Mouse (Mus musculus) E14TG2a.4 (cell line): Measurements from ENCODE around the gene Med12l.

ENCODE experiments used
- H3K27me3 ChIP-seq: 2 replicates; pipeline ENCODE4 v1.6.1; 2014; ENCODE audit warnings: low read length, control low read depth; ENCODE audit not compliant: insufficient read depth
- H3K36me3 ChIP-seq: 2 replicates; pipeline ENCODE4 v1.6.1; 2014; ENCODE audit warnings: low read length, control low read depth; ENCODE audit not compliant: insufficient read depth
- H3K4me1 ChIP-seq: replicated peaks from 2 replicates; pipeline ENCODE4 v1.6.1; 2014; ENCODE audit warnings: low read depth, low read length, control low read depth
- H3K4me3 ChIP-seq: replicated peaks from 2 replicates; pipeline ENCODE4 v1.5.1; 2014; ENCODE audit warnings: mild to moderate bottlenecking, low read length
- H3K9me3 ChIP-seq: 2 replicates; pipeline ENCODE4 v1.6.1; 2014; ENCODE audit warnings: low read length, control low read depth
- CTCF ChIP-seq: conservative IDR thresholded peaks from 2 replicates; pipeline ENCODE4 v1.5.1; 2014; ENCODE audit warnings: low read length
- NANOG ChIP-seq: IDR thresholded peaks from 2 replicates; pipeline ENCODE4 v1.6.1; 2014; ENCODE audit warnings: borderline replicate concordance, low read length, mixed read lengths
- POU5F1 ChIP-seq: IDR thresholded peaks from 2 replicates; pipeline ENCODE4 v1.6.1; 2014; ENCODE audit warnings: low read length, borderline replicate concordance

The Med12l gene

GRCm38 (mm10) chr3:59321278-59321876, 315.8 kb downstream of the Med12l start:
- H3K27me3 ChIP-seq: no peaks in the 10 kb centered on the region
- H3K4me3 ChIP-seq: no peak overlapping the region
- peaks cover 10% of the 10 kb centered on the region for H3K9me3 ChIP-seq
- H3K36me3 ChIP-seq: peaks cover 5% of the 10 kb centered on the region; the same call in 1 of the 2 replicates
- H3K4me1 ChIP-seq: no peaks in the 10 kb centered on the region
- no peak for TF ChIP-seq POU5F1
- TF ChIP-seq NANOG: no peak
- TF ChIP-seq CTCF: peak; percentile 60

DNA sequence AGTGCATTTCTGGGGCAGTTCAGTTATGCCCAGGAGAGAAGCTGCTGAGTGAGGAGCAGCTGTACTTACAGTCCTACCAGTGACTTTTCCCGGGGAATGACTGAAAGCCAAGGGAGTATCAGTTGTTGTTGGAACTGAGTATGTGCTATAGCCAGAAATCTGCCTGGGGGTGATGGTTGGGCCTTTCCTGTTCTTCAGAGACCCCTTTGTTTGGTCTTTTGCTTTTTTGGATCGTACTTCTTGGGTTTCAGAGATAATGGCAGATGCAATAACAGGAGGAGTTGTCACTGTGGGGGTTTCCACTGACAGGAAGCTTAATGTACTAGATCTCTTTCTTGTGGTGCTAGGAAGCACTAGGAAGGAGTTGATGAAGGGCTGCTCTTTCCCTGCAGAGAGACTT, 322.9 kb downstream of the Med12l start:
- Histone ChIP-seq H3K27me3 (no peaks in the 10 kb centered on the region), H3K4me3 (no peak overlapping the region), H3K9me3 (no peaks in the 10 kb centered on the region), H3K36me3 (no peaks in the 10 kb centered on the region), H3K4me1 (peaks cover 14% of the 10 kb centered on the region)
- TF ChIP-seq NANOG: no peak
- no peak for TF ChIP-seq CTCF
- TF ChIP-seq POU5F1: no peak

DNA sequence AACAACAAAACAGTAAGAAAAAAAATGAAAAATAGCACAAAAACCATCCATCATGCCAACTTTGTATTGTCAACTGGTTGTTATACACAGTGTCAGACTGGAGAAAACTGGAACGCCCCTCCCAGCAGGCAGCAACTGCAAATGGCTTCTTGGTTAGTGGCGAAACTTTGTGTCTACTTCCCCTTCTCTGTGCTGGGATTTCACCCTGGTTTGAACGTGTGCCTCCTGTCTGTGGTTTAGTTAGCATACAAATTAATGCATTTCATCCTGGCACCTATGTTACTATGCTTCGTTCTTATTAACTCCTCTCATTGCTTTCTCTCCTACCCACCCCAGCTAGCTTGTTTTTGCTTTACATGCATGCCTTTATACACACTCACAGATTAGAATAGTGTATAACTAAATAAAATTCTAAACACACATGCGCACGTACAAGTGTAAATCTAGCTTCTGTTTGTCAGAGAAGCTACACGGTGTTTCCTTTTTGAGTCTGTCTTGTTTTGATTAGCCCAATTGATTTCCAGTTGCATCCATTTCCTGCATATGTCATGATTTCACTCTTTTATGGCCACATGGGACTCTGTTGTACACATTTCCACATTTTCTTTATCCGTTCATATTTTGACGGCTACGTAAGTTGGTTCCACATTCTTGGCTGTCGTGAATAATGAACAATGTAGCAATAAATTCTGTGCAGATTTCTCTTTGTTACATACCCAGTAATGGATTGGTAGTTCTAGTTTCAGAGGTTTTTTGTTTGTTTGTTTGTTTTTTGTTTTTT, 336.2 kb downstream of the Med12l start:
- H3K36me3 ChIP-seq: no peaks in the 10 kb centered on the region
- H3K27me3 ChIP-seq: no peaks in the 10 kb centered on the region
- H3K9me3 ChIP-seq: no peaks in the 10 kb centered on the region
- H3K4me3 ChIP-seq: no peak overlapping the region
- TF ChIP-seq CTCF: no peak
- no peak for TF ChIP-seq NANOG
- TF ChIP-seq POU5F1: no peak
- H3K4me1 ChIP-seq: peaks cover 11% of the 10 kb centered on the region

GRCm38 (mm10) chr3:59343026-59343425, 337.4 kb downstream of the Med12l start:
- no peaks in the 10 kb centered on the region for H3K27me3 ChIP-seq
- peaks cover 11% of the 10 kb centered on the region for H3K4me1 ChIP-seq
- H3K9me3 ChIP-seq: no peaks in the 10 kb centered on the region
- H3K36me3 ChIP-seq: no peaks in the 10 kb centered on the region
- TF ChIP-seq NANOG: no peak
- no peak for TF ChIP-seq CTCF
- TF ChIP-seq POU5F1: no peak
- H3K4me3 ChIP-seq: no peak overlapping the region

DNA sequence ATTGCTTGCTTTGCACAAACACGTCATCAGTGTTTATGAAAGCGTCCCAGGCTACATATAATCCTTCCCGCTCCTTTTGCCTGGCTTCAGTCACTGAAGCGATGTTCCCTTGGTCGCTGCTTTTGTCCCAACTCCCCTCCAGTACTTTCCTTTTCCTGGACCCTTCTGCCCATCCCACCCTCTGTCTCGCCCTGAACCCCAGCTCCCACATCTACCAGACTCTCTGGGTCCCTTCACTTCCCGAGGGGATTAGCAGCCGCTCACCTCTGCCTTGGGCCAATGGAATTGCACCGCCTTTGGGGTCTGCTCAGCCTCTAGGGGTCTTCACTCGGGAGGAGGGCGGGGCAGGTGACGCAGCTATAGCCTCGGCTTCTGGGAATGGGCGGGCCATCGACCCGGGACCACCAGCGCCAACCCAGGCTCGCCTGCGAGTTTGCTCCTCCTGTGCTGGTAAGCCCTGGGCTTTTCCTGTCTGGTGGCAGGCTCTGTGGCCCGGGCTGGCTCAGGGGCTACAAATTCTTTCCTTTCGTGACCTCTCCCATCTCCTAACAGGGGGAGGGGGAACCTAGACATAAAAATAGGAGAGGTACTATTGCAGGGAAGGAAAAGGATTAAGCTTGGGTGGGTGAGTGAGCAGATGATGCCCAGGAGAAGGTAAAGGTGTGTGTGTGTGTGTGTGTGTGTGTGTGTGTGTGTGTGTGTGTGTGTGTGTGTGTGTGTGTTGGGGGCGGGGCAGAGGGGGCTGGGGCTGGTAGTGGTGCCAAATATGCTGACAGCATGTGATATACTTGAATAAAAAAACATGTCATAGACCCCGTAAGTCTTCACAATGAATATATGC, 338.7 kb downstream of the Med12l start, which contains the start of gene Igsf10:
TSS of gene Igsf10 (minus strand) at position 330 of the 841 bp plus-strand sequence.
- peak within 1 kb of the TSS; percentile 78 for H3K4me3 ChIP-seq
- no peaks in the 10 kb centered on the region for H3K36me3 ChIP-seq
- TF ChIP-seq POU5F1 (no peak), CTCF (no peak), NANOG (no peak)
- peaks cover 11% of the 10 kb centered on the region for H3K4me1 ChIP-seq
- H3K9me3 ChIP-seq: no peaks in the 10 kb centered on the region
- no peaks in the 10 kb centered on the region for H3K27me3 ChIP-seq

DNA sequence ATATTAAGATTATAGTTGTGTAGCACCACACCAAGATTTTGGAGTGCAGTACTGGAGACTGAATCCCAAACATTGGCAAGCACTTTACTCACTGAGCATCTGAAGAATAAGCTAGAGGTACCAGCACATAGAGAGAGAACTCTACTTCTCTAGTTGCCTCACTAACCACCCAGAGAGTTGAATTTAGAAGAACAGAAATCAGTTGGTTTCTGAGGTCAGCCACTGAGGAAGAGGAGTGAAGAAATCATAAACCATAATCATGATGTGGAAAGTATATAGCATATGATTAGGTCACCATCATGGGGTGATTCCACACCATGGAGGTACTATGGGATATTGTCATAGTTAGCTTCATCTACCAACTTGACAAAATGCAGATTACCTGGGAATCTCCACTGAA, 346.1 kb downstream of the Med12l start:
- TF ChIP-seq POU5F1: no peak
- TF ChIP-seq NANOG: no peak
- TF ChIP-seq CTCF: no peak
- H3K4me3 ChIP-seq: no peak overlapping the region

GRCm38 (mm10) chr3:59354156-59354555, 348.5 kb downstream of the Med12l start:
- Histone ChIP-seq H3K4me3 (no peak overlapping the region), H3K27me3 (no peaks in the 10 kb centered on the region), H3K9me3 (no peaks in the 10 kb centered on the region), H3K36me3 (no peaks in the 10 kb centered on the region), H3K4me1 (no peaks in the 10 kb centered on the region)
- TF ChIP-seq POU5F1 (no peak), NANOG (no peak), CTCF (no peak)

More for the DNA sequence above, 346.1 kb downstream of the Med12l start:
- Histone ChIP-seq H3K9me3 (no peaks in the 10 kb centered on the region), H3K27me3 (no peaks in the 10 kb centered on the region), H3K4me1 (no peaks in the 10 kb centered on the region), H3K36me3 (no peaks in the 10 kb centered on the region)

- Histone ChIP-seq H3K27me3 (no peaks in the 10 kb centered on the region), H3K9me3 (no peaks in the 10 kb centered on the region), H3K36me3 (no peaks in the 10 kb centered on the region), H3K4me1 (no peaks in the 10 kb centered on the region), H3K4me3 (no peak overlapping the region)
- no peak for TF ChIP-seq NANOG
- no peak for TF ChIP-seq POU5F1
- no peak for TF ChIP-seq CTCF
Measured at GRCm38 (mm10) chr3:59360102-59360501, 354.5 kb downstream of the Med12l start.
